Mouse (Mus musculus) cerebellum, postnatal 14 days (tissue): Measurements from ENCODE around the gene Flnb.

Experiments used
- DNase-seq, 2 experiments: peaks; one replicate each; pipeline ENCODE4 v3.0.0; 2021; ENCODE audit warnings: mixed read lengths in 2 of 2

Flnb gene

DNA sequence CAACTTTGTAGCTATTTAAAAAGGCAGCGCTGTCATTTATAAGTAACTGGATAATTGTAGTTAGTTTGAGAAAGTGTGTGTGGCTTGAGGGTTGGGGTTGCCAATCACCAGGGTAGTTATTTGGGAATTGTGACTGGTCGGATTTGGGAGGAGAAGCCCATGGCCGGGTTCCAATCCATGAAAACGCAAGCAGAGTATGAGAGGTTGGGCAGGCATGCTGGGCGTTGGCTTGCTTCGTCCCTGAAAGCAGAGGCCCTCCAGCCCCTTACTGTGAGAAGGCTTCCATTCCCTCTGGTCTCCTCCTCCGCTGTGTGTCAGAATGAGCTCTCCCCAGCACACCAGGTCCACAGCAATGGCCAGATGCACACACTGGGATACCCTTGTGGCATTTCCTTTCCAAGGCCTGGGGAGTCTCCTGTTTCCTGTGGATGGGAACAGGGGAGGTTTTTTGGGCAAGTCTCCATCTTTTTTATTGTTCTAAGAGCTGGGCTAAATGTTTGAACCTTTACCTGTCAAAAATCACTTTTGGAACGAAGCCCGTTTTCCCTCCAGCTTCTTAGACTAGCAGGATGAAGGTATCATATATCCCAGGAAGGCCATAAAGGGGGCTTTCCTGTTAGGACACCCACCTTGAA, 46.2 kb downstream of the Flnb start:
- DNase-seq, result peak in 1 of 2 experiments; percentile 31

DNA sequence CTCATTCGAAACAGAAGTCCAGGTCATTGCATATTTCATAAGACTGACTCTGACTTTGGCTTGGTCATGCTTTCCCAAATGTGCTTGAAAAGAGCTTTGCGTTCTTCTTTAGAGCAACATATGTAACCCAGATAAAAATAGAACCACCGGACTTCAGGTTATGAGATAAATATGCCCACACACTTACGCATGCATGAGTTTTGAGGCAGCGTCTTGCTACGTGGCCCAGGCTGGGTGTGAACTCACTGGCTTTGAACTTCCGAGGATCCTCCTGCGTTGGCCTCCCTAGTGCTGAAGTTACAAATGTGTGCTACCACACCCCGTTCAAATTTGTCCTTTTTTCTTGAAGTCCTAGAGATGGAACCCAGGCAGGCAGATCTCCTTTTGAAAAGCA, 46.7 kb downstream of the Flnb start:
- no peak for DNase-seq

DNA sequence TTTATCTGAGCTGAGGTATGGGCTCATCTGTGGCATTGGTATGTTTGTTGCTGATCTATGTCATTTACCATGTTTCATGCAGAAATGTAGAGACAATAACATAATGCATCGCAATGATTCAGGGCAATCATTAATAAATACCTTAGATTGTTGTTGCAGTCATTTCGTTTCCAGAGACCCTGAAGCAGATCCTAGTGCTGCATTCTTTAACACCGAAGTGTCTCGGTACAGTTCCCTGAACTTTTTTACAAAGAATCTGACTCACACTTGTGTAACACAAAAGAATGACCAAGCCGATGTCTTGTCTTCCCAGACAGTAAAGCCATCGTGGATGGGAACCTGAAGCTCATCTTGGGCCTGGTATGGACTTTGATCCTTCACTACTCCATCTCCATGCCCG, 49.5 kb downstream of the Flnb start:
- no peak for DNase-seq

DNA sequence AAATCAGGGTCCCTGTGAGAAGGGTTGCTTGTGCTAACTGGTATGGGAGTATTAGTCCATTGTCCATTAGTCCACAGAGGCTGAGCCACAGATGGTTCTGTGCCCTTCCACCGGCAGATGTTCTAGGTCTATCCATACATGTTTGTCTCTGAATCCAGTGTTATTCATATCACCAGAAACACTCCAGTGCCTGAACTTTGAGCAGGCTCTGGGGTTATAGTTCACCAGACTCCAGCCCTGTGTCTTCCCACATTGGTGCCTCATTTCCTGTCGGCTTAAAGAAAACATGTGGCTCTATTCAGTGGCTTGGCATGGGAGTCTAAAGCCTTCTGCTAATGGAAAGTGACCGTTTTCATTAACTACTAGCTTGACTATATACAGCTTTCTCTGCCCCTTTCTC, 50.1 kb downstream of the Flnb start:
- no peak for DNase-seq

DNA sequence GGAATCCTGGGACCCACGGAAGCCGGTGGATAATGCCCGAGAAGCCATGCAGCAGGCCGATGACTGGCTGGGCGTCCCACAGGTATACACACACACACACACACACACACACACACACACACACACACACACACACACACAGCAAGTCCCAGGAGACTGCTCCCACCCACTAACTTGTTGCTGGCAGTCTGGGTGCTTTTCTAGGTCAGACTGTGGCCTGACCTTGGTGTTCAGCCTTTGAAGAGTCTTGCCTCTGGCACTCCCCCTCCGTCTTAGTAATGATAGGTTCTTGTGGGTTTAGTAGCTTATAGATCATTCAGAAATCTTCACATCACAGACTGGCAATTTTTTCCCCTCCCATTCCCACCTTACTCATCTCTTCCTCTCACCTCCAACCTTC, 52.0 kb downstream of the Flnb start:
- DNase-seq, result no peak

DNA sequence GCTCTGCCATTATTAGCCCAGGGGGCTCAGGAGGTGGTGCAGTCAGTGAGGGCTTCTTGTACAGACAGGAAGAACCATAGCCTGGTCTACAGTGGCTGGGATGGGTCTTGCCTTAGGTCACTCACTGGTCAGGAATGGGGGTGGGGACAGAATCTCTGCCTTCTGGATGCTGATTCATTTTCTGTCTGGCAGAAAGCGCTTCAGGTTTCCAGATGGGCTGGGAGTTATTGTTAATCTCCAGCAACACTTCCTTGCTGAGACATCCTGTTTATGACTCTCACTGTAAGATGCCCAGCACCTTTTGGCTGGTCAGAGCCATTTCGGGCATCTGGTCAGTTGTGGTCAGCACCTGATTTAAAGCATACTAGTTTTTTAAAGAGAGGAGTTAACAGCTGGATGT, 55.8 kb downstream of the Flnb start:
- no peak for DNase-seq

- DNase-seq, result no peak
Observed at GRCm38 (mm10) chr14:7874495-7874894, 56.7 kb downstream of the Flnb start.

DNA sequence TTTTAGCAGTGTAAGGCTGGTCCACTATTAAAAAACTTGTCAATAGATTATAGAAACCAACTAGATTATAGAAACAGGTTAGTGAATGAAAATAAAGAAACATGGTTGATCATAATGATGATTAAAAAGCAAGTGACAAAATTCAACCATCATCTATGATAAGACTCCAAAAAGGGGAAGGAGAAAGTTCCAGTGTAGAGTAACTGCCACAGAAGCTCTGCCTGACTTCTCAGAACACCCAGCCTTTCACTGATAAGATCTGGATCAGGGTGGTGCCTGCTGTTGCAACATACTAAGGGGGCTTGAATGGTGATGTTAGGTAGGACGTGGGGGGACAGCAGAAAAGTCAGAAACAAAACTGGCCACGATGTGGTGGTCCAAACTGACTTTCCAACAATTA, 60.2 kb downstream of the Flnb start:
- DNase-seq, result no peak

DNA sequence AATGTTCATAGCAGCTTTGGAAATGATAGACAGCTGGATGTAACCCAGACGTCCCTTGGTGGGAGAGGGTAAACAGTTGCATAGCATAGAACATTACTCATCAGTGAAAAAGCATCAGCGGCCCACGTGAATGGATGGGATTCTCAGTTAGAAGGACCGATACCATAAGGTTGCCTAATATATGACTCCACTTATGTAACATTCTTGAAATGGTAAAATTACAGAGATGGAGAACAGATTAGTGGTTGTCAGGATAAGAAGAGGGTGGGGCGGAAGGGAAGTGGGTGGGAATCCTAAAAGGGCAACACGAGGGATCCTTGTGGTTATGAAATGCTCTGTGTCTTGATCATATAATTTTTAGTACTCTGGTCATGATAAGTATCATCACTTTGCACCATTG, 62.6 kb downstream of the Flnb start:
- no peak for DNase-seq

GRCm38 (mm10) chr14:7881533-7881932, 63.8 kb downstream of the Flnb start:
- DNase-seq, result no peak

GRCm38 (mm10) chr14:7882050-7882449, 64.3 kb downstream of the Flnb start:
- DNase-seq, result no peak

DNA sequence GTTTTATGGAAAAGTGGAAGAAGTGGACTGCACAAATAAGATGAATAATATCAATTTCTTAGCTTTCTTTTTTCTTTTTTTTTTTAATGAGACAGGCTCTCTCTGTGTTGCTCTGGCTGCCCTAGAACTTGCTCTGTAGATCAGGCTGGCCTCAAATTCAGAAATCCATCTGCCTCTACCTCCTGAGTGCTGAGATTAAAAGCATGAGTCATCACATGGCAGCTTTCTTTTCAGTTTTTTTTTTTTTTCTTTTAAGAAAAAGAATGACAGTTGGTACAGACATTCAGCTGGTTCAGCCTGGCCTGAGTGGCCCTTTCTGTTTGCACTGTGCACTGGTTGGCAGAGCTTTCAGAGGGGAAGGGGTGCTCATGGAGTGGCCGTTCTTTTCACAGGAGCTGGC, 66.4 kb downstream of the Flnb start:
- DNase-seq, result no peak

DNA sequence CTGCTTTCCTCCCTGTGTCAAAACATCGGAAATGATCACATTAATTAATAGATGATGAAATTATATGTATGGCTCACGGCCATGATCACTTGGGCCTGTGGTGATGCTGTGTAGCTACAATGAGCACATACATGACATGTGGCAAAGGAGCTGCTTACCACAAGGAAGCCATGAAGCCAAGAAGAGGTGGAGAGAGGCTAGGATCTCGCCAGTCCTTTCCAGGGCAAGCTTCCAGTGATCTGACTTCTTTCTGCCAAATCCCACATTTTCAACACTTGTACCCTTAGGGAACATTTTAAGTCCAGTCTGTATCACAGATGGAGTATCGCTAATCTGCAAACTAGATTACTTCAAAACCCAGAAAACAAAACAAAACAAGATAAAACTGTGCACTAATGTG, 67.1 kb downstream of the Flnb start:
- DNase-seq, result peak; percentile 45 to 61

DNA sequence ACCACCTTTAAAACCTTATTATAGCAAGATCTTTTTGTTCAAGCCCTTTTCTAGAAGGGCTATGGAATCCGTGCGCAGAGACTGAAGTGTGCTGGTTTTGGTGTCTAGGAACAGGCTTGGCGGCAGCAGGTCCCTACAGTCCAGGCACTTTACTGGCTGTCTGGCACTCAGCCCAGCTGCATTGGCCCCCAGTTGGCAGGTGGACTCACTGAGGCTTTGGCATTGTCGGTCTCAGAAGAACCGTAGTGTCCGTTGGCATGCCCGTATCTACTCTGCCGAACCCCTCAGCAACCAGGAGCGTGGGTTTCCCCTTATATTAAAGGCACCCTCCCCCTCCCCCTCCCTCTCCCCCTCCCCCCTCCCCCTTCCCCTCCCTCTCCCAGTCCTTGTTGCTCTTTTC, 67.8 kb downstream of the Flnb start:
- peak; percentile 52 to 60 for DNase-seq

- peak in 1 of 2 experiments; percentile 29 for DNase-seq
Observed at GRCm38 (mm10) chr14:7886008-7886407, 68.3 kb downstream of the Flnb start.

GRCm38 (mm10) chr14:7887171-7887570, 69.4 kb downstream of the Flnb start:
- DNase-seq, result peak in 1 of 2 experiments; percentile 15

DNA sequence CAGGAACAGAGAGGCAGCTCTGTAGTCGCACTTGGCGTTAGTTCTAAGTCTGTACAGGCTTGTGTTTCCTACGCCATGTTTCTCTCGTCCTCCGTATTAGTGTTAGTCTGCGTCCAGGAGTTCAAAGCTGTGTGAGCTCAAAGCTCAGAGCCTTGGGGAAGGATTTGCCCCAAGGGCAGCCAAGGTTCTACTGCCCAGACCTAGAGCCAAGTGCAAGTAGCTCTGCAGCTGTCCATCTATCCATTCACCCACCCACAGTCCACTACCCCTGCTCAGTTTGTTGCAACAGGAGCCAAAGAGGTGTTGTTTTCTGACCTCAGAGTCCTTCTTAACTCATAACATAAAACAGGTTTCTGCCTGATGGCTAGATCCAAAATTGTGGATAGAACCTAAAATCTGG, 70.5 kb downstream of the Flnb start:
- no peak for DNase-seq

DNA sequence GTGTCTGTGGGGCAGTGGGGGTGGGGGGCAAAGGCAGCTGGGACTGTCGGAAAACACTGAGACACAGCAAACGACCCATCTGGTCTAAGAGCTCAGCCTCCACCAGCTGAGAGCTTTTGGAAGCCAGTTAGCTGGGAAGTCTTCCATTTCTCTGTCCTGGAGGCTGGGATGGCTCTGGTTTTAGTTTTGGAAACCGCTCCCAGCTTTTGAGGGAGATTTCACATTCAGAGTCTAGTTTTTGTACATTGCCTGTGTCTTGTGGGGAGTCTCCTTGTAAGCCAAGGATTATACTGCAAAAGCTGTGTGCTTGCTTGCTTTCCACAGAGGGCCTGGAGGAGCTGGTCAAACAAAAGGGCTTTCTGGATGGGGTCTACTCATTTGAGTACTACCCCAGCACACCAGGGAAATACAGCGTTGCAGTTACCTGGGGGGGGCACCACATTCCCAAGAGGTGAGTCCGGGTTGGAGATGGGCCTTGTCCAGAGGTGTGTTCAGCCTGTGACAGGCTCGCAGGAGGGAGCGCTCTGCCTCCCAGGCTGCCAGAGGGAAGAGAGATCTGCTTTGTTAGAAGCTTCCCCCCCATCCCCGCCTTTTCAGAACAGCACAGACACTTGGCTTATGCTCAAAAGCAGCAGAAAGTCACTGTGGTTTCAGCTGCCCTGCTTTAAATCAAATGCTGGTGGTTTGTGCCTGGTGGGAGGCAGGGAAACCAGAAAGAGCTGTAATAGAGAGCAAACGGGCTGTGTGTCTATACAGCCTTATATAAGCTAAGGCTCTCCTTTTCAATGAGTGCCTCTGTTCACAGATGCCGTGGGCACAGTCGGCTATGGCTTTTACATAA, 71.3 kb downstream of the Flnb start:
- peak; percentile 49 to 60 for DNase-seq

DNA sequence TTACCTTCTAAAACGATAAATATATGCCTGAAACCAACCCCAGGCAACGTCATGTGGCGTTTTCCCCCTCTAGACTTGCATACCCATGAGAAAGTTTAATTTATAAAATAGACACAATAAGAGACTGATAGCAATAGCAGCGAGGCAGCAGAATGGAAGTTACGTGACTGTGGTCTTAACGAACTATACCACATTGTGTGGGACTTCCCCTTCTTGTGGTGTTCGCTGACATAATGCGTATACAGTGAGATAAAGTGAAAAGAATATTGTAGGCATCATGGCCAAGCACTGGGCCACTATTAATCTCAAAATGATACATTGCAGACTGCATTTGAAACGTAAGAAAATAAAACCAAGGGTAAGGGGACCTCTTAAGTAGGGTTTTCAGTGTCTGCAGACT, 72.1 kb downstream of the Flnb start:
- no peak for DNase-seq

DNA sequence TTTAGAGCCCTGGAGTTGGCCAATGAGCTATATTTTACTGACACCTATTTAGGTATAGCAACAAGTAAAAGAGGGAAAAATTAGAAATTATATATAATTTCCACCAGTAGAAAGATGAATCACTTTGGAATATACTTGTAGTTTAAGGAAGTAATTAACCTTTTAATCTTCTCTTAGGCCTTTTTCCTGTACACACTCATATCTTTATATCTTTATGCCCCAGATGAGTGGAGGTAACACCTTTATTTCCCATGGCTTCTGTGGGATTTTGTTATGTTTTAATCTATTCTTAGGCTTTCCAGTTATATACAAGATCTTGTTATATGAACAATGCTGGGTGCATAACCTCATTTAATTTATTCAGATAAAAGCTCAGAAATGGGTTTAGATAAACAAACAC, 73.6 kb downstream of the Flnb start:
- no peak for DNase-seq

DNA sequence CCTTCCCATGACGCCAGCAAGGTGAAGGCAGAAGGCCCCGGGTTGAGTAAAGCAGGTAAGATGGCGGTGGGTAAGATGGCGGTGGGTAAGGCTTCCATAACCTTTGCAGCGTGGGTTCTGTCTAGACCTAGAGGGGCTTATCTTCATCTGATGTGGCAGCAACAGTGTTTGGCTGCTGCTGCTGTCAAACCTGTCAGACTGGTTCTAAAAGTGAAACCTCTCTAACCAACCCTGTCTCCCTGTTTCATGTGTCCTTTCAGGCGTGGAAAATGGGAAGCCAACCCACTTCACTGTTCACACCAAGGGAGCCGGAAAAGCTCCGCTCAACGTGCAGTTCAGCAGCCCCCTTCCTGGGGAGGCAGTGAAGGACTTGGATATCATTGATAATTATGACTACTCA, 78.4 kb downstream of the Flnb start:
- DNase-seq, result no peak

- no peak for DNase-seq
Observed at GRCm38 (mm10) chr14:7896699-7897098, 78.9 kb downstream of the Flnb start.

- DNase-seq, result no peak
Observed at GRCm38 (mm10) chr14:7899986-7900385, 82.2 kb downstream of the Flnb start.

DNA sequence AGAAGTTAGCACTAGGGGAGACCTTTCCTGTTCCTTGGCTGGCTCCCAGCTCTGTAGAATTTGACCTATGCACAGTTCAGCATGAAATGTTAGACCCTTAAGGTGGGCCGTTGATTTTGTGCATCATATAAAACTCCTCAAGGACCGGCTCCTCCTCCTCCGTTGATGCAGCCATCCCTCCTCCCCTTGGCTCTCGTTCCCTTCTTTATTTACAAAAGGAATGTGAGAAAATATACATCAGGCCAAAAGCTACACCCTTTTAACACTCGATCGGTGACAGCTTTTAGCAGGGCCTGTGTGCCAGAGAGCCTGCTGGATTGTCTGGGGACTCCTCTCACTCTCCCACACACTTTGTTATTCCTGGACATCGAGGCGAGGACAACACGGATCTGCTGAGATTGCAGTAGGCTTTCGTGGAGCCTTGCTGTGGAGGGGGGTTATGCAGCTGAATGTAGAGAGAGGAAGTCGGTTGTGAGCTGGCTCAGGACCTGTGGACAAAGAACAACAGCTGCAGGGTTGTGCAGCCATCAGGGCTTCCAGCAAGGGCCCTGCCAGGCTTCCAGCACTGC, 82.8 kb downstream of the Flnb start:
- no peak for DNase-seq
